In the genomic region with DNA sequence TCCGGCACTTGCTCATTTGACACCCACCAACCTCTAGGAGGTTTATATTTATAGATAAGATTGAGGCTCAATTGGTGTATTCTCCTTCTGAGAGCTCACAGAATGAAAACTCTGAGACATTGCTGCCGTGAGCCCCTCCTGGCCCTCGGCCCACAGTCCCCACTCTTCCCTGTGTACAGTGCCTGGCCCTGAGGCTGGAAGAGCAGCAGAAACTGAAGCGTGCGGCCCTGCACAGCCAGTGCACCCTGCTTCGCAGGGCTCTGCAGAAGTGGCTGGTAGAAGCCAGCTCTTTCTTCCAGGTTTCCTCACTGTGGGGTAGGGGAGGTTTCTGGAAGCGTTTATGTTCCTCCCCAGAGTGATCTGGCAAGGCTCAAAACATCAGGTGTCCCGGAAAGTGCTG, we compare ENCODE assay signal across 7 mouse cellular contexts.
DNase-seq lines count a peak whose midpoint lies in the region; ATAC-seq and TF ChIP-seq lines count a peak whose summit lies in the region.
"Not testable (repeated sequence)": the region's sequence is repeated elsewhere in the genome, so short reads cannot be mapped to it uniquely, and the experiment has no call there.

No protein-coding gene starts in this region.

- ATAC-seq in common myeloid progenitor, adult 5-6 weeks (replicated peaks; ENCODE audit: low read depth, poor library complexity, severe bottlenecking) = peak; percentile 61; the same call in 1 of the 2 replicates
- 0 out of 2 replicates have a peak, but pooled peaks have one; percentile 17 for ATAC-seq in frontal cortex, adult (ENCODE audit: low TSS enrichment)
- 0 out of 2 replicates have a peak, but pooled peaks have one; percentile 67 for ATAC-seq in heart, embryonic 11.5 days (replicated peaks; ENCODE audit: insufficient number of reproducible peaks, low FRiP score, low TSS enrichment)
- not testable (repeated sequence) for ATAC-seq in intestine, embryonic 16.5 days; liver, postnatal 0 days
- peak; percentile 69 for ATAC-seq in megakaryocyte-erythroid progenitor cell, adult 5-6 weeks (replicated peaks; ENCODE audit: low FRiP score, low TSS enrichment, poor library complexity, severe bottlenecking)
- ATAC-seq in neutrophil, adult 5-6 weeks (ENCODE audit: extremely low read depth, insufficient number of reproducible peaks, low FRiP score, poor library complexity, severe bottlenecking) = peak; percentile 43

- peak; percentile 7 for DNase-seq in liver, postnatal 0 days

- H3K4me3 ChIP-seq in heart, embryonic 11.5 days (ENCODE audit: low read depth, low read length); intestine, embryonic 16.5 days (ENCODE audit: low read length); liver, postnatal 0 days (ENCODE audit: low read depth, low read length): not testable (repeated sequence)

- not testable (repeated sequence) for H3K36me3 ChIP-seq in heart, embryonic 11.5 days (ENCODE audit: control insufficient read depth, insufficient read depth, low read length); intestine, embryonic 16.5 days (ENCODE audit: control insufficient read depth, insufficient read depth, low read length); liver, postnatal 0 days (replicated peaks; ENCODE audit: insufficient read depth, low read length)

- H3K27me3 ChIP-seq in heart, embryonic 11.5 days (ENCODE audit: control insufficient read depth, insufficient read depth, low read length); intestine, embryonic 16.5 days (replicated peaks; ENCODE audit: control insufficient read depth, insufficient read depth, low read length); liver, postnatal 0 days (ENCODE audit: insufficient read depth, low read length): not testable (repeated sequence)

- 70% methylated on average over 8 of the region's 8 CpGs for WGBS in heart, embryonic 11.5 days (ENCODE audit: insufficient replicate concordance)
- 74% methylated on average over 8 of the region's 8 CpGs for WGBS in intestine, embryonic 16.5 days
- 72% methylated on average over 8 of the region's 8 CpGs for WGBS in liver, postnatal 0 days (ENCODE audit: insufficient replicate concordance)

- not testable (repeated sequence) for H3K9me3 ChIP-seq in heart, embryonic 11.5 days (replicated peaks; ENCODE audit: control insufficient read depth, low read length); intestine, embryonic 16.5 days (ENCODE audit: control insufficient read depth, low read length); liver, postnatal 0 days (ENCODE audit: low read length)

- H3K4me2 ChIP-seq in heart, embryonic 11.5 days; intestine, embryonic 16.5 days (ENCODE audit: low read depth, low read length); liver, postnatal 0 days (ENCODE audit: low read depth, low read length): not testable (repeated sequence)

- H3K4me1 ChIP-seq in heart, embryonic 11.5 days (ENCODE audit: control insufficient read depth, insufficient read depth, low read length); liver, postnatal 0 days (ENCODE audit: insufficient read depth): not testable (repeated sequence)
- peaks cover 33% of the 10 kb centered on the region for H3K4me1 ChIP-seq in intestine, embryonic 16.5 days (ENCODE audit: control insufficient read depth, insufficient read depth, low read length)

- H3K9ac ChIP-seq in heart, embryonic 11.5 days (ENCODE audit: low read depth, low read length); liver, postnatal 0 days (replicated peaks): not testable (repeated sequence)
- H3K9ac ChIP-seq in intestine, embryonic 16.5 days (ENCODE audit: low read depth, low read length) = 0 out of 2 replicates have a peak overlapping the region, but pooled peaks have one; percentile 14

- TF ChIP-seq CTCF in liver, postnatal 0 days (IDR thresholded peaks at IDR 0.05; ENCODE audit: low read depth) = not testable (repeated sequence)

- not testable (repeated sequence) for TF ChIP-seq EP300 in liver, postnatal 0 days (IDR thresholded peaks at IDR 0.05; ENCODE audit: low read depth)

- not testable (repeated sequence) for H3K27ac ChIP-seq in heart, embryonic 11.5 days (ENCODE audit: low read depth, low read length); liver, postnatal 0 days (ENCODE audit: low read depth)
- peak overlapping the region; percentile 45; the same call in 1 of the 2 replicates for H3K27ac ChIP-seq in intestine, embryonic 16.5 days (ENCODE audit: low read length)
